Mouse (Mus musculus) ES-E14 (cell line): ENCODE results near the gene Cic.

ENCODE experiments used
- ZC3H11A ChIP-seq: IDR thresholded peaks from 2 replicates; pipeline ENCODE4 v1.6.1; 2012; ENCODE audit warnings: low read depth, mild to moderate bottlenecking, inconsistent platforms, low read length, borderline replicate concordance
- ZNF384 ChIP-seq: IDR thresholded peaks from 2 replicates; pipeline ENCODE4 v1.6.1; 2012; ENCODE audit warnings: low read depth, low read length, inconsistent platforms

- no peak for TF ChIP-seq ZNF384
- TF ChIP-seq ZC3H11A = no peak
Measured at GRCm38 (mm10) chr7:25275555-25276298, 8.2 kb downstream of the Cic start.
